Mouse (Mus musculus) heart, adult 2 months (tissue): ENCODE data around the gene Txndc9.

Experiments used
- CTCF ChIP-seq: fragments of 200-600 bp; IDR thresholded peaks from 2 replicates; pipeline ENCODE4 v1.8.1; 2022; ENCODE audit warnings: antibody characterized with exemption, mild to moderate bottlenecking, moderate library complexity
- EP300 ChIP-seq: fragments of 200-500 bp; IDR thresholded peaks from 2 replicates; pipeline ENCODE4 v1.6.1; 2011; ENCODE audit warnings: low read depth, low read length, control low read depth; ENCODE audit not compliant: insufficient read depth

DNA sequence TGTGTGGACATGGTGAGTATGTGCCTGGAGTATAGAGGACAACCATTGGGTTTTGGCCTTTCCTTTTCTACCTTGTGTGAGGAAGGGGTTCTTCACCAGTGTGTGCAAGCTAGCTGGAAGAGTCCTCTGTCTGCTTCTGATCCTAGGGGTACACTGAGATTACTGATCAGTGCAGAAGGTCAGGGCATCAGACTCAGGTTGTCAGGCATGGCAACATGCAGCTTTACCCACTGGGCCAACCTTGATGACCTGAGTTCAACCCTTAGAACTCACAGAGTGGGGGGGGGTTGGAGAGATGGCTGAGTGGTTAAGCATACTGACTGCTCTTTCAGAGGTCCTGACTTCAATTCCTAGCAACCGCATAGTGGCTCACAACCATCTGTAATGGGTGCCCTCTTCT is 13.4 kb downstream of the Txndc9 start:
- no peak for TF ChIP-seq CTCF
- TF ChIP-seq EP300: no peak
